Mouse (Mus musculus): ENCODE measurements around the gene Gdpd5. TPM values are rescaled to one million over a fixed set of nuclear protein-coding genes. Genes with fewer than 3 reads are reported as not detected.
A peak's percentile ranks its signal among the peaks of the same experiment; 100 is the strongest.

Gene Gdpd5
- polyA plus RNA-seq, 1 experiment from 2014 or later, result 17.1 TPM

- no peak overlapping the region for H3K27ac ChIP-seq (ENCODE audit: low read length)
- WGBS, result 64% methylated on average over 6 of the region's 6 CpGs
- ATAC-seq, result no peak
- peaks cover 9% of the 10 kb centered on the region for H3K4me1 ChIP-seq (ENCODE audit: control insufficient read depth, insufficient read depth, low read length)
- no peak overlapping the region for H3K4me2 ChIP-seq (ENCODE audit: low read depth, low read length)
- no peak overlapping the region for H3K9ac ChIP-seq (ENCODE audit: low read depth, low read length)
- H3K4me3 ChIP-seq (ENCODE audit: low read length), result no peak overlapping the region
- H3K36me3 ChIP-seq (ENCODE audit: control insufficient read depth, insufficient read depth, low read length), result no peaks in the 10 kb centered on the region
- H3K9me3 ChIP-seq (ENCODE audit: control insufficient read depth, low read length), result no peaks in the 10 kb centered on the region
- no peaks in the 10 kb centered on the region for H3K27me3 ChIP-seq (replicated peaks; ENCODE audit: control insufficient read depth, insufficient read depth, low read length)
Measured at GRCm38 (mm10) chr7:99444012-99444411, 62.8 kb downstream of the Gdpd5 start.

GRCm38 (mm10) chr7:99445833-99446232 is 64.6 kb downstream of the Gdpd5 start:
- Histone ChIP-seq H3K36me3 (ENCODE audit: control insufficient read depth, insufficient read depth, low read length) (no peaks in the 10 kb centered on the region), H3K27me3 (replicated peaks; ENCODE audit: control insufficient read depth, insufficient read depth, low read length) (no peaks in the 10 kb centered on the region), H3K4me2 (ENCODE audit: low read depth, low read length) (no peak overlapping the region), H3K4me1 (ENCODE audit: control insufficient read depth, insufficient read depth, low read length) (peaks cover 9% of the 10 kb centered on the region), H3K9me3 (ENCODE audit: control insufficient read depth, low read length) (no peaks in the 10 kb centered on the region), H3K4me3 (ENCODE audit: low read length) (no peak overlapping the region), H3K27ac (ENCODE audit: low read length) (no peak overlapping the region), H3K9ac (ENCODE audit: low read depth, low read length) (no peak overlapping the region)
- WGBS, result 79% methylated on average over 2 of the region's 2 CpGs
- no peak for ATAC-seq

GRCm38 (mm10) chr7:99447323-99447722 is 66.1 kb downstream of the Gdpd5 start:
- Histone ChIP-seq H3K4me1 (ENCODE audit: control insufficient read depth, insufficient read depth, low read length) (no peaks in the 10 kb centered on the region), H3K9ac (ENCODE audit: low read depth, low read length) (no peak overlapping the region), H3K27me3 (replicated peaks; ENCODE audit: control insufficient read depth, insufficient read depth, low read length) (no peaks in the 10 kb centered on the region), H3K9me3 (ENCODE audit: control insufficient read depth, low read length) (no peaks in the 10 kb centered on the region), H3K27ac (ENCODE audit: low read length) (no peak overlapping the region), H3K4me2 (ENCODE audit: low read depth, low read length) (no peak overlapping the region), H3K4me3 (ENCODE audit: low read length) (no peak overlapping the region), H3K36me3 (ENCODE audit: control insufficient read depth, insufficient read depth, low read length) (no peaks in the 10 kb centered on the region)
- 79% methylated on average over 5 of the region's 5 CpGs for WGBS
- no peak for ATAC-seq

DNA sequence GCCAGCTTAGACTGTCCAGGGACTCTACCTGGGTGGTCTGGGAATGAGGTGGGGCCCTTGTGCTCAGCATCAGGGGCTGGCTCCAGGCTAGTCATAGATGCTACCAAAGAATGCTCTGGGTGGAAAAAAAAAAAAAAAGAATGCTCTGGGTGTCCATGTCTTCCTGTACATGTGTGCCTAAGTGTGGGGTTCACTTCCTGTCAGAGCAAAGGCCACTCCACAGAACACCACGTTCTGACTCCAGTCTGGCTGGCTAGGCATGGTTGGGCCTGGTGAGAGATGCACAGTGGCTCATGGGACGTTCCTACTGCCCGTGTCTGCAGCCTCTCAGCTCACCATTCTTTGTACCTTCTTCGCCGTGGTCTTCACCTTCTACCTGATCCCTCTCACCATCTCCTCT is 67.4 kb downstream of the Gdpd5 start:
- ATAC-seq, result no peak
- H3K9me3 ChIP-seq (ENCODE audit: control insufficient read depth, low read length), result no peaks in the 10 kb centered on the region
- WGBS, result 74% methylated on average over 5 of the region's 5 CpGs

GRCm38 (mm10) chr7:99449063-99449462 is 67.8 kb downstream of the Gdpd5 start:
- Histone ChIP-seq H3K4me3 (ENCODE audit: low read length) (no peak overlapping the region), H3K4me1 (ENCODE audit: control insufficient read depth, insufficient read depth, low read length) (no peaks in the 10 kb centered on the region), H3K36me3 (ENCODE audit: control insufficient read depth, insufficient read depth, low read length) (no peaks in the 10 kb centered on the region), H3K9me3 (ENCODE audit: control insufficient read depth, low read length) (no peaks in the 10 kb centered on the region), H3K9ac (ENCODE audit: low read depth, low read length) (no peak overlapping the region), H3K27me3 (replicated peaks; ENCODE audit: control insufficient read depth, insufficient read depth, low read length) (no peaks in the 10 kb centered on the region), H3K27ac (ENCODE audit: low read length) (no peak overlapping the region), H3K4me2 (ENCODE audit: low read depth, low read length) (no peak overlapping the region)
- ATAC-seq, result no peak
- WGBS, result 61% methylated on average over 8 of the region's 8 CpGs

More for the DNA sequence above, 67.4 kb downstream of the Gdpd5 start:
- no peak overlapping the region for H3K27ac ChIP-seq (ENCODE audit: low read length)
- no peaks in the 10 kb centered on the region for H3K27me3 ChIP-seq (replicated peaks; ENCODE audit: control insufficient read depth, insufficient read depth, low read length)
- no peak overlapping the region for H3K9ac ChIP-seq (ENCODE audit: low read depth, low read length)
- no peaks in the 10 kb centered on the region for H3K4me1 ChIP-seq (ENCODE audit: control insufficient read depth, insufficient read depth, low read length)
- no peaks in the 10 kb centered on the region for H3K36me3 ChIP-seq (ENCODE audit: control insufficient read depth, insufficient read depth, low read length)
- no peak overlapping the region for H3K4me2 ChIP-seq (ENCODE audit: low read depth, low read length)
- H3K4me3 ChIP-seq (ENCODE audit: low read length), result no peak overlapping the region

DNA sequence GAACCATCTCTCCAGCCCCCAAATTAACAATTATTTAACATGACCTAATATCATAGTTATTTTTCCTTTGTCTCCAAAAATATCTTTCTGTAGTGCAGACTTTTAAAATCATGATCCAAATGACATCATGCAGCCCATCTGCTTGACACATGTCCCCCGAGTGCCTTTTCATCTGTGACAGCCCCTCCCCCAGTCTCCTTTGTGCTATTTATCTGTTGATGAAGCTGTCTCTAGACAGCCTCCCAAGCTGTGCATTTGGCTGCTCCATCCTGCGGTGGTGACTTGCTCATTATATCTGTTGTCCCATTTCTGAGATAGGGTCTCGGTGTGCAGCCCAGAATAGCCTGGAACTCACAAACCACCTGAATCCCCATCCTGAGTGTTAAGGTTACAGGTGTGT is 68.5 kb downstream of the Gdpd5 start:
- Histone ChIP-seq H3K4me2 (ENCODE audit: low read depth, low read length) (no peak overlapping the region), H3K4me1 (ENCODE audit: control insufficient read depth, insufficient read depth, low read length) (no peaks in the 10 kb centered on the region), H3K36me3 (ENCODE audit: control insufficient read depth, insufficient read depth, low read length) (no peaks in the 10 kb centered on the region), H3K9ac (ENCODE audit: low read depth, low read length) (no peak overlapping the region), H3K27me3 (replicated peaks; ENCODE audit: control insufficient read depth, insufficient read depth, low read length) (no peaks in the 10 kb centered on the region), H3K9me3 (ENCODE audit: control insufficient read depth, low read length) (no peaks in the 10 kb centered on the region), H3K27ac (ENCODE audit: low read length) (no peak overlapping the region), H3K4me3 (ENCODE audit: low read length) (no peak overlapping the region)
- 71% methylated on average over 3 of the region's 3 CpGs for WGBS
- no peak for ATAC-seq

- peak; percentile 58 for ATAC-seq
- Histone ChIP-seq H3K9me3 (ENCODE audit: control insufficient read depth, low read length) (no peaks in the 10 kb centered on the region), H3K27ac (ENCODE audit: low read length) (no peak overlapping the region), H3K4me3 (ENCODE audit: low read length) (no peak overlapping the region), H3K36me3 (ENCODE audit: control insufficient read depth, insufficient read depth, low read length) (no peaks in the 10 kb centered on the region), H3K9ac (ENCODE audit: low read depth, low read length) (no peak overlapping the region), H3K4me2 (ENCODE audit: low read depth, low read length) (no peak overlapping the region), H3K4me1 (ENCODE audit: control insufficient read depth, insufficient read depth, low read length) (no peaks in the 10 kb centered on the region), H3K27me3 (replicated peaks; ENCODE audit: control insufficient read depth, insufficient read depth, low read length) (no peaks in the 10 kb centered on the region)
- 1% methylated on average over 3 of the region's 3 CpGs for WGBS
Measured at GRCm38 (mm10) chr7:99450703-99451102, 69.5 kb downstream of the Gdpd5 start.

DNA sequence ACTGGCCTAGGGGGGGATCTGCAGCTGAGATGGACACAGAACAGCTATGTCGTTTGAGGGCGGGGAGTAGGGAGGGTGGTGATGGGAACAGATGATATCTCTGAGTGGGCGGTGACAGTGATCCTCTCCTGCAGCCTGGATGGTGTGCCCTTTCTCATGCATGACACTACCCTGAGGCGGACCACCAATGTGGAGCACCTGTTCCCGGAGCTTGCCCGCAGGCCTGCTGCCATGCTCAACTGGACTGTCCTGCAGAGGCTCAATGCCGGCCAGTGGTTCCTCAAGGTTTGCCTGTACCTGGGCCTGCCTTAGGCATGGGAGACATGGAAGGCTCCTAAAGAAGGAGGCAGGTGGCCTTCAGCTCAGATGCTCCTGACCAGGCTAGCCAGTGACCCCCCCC is 71.6 kb downstream of the Gdpd5 start:
- no peaks in the 10 kb centered on the region for H3K36me3 ChIP-seq (ENCODE audit: control insufficient read depth, insufficient read depth, low read length)
- 87% methylated on average over 7 of the region's 7 CpGs for WGBS
- H3K9me3 ChIP-seq (ENCODE audit: control insufficient read depth, low read length), result no peaks in the 10 kb centered on the region
- no peak for ATAC-seq
- H3K9ac ChIP-seq (ENCODE audit: low read depth, low read length), result no peak overlapping the region
- H3K27ac ChIP-seq (ENCODE audit: low read length), result no peak overlapping the region
- H3K4me3 ChIP-seq (ENCODE audit: low read length), result no peak overlapping the region
- H3K4me1 ChIP-seq (ENCODE audit: control insufficient read depth, insufficient read depth, low read length), result no peaks in the 10 kb centered on the region; the same call in 1 of the 2 replicates
- no peaks in the 10 kb centered on the region for H3K27me3 ChIP-seq (replicated peaks; ENCODE audit: control insufficient read depth, insufficient read depth, low read length)
- no peak overlapping the region for H3K4me2 ChIP-seq (ENCODE audit: low read depth, low read length)

DNA sequence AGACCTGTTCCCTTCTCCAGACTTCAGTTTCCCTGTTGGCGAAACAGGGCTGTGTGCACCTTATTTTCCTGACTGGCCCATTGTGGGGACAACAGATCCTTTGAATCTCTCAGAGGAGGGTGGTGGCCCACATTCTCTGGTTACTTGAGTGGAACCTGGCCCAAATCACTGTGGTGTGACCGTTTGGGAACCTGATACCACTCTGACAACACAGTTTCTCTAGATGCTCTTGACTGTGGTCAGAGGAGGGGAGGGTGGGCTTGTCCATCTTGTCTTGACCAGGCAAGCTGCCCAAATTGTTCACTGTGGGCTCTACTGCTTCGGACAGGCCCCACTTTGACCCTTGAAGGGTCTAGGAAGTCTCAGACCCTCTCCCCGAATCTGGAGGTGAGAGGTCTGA is 72.8 kb downstream of the Gdpd5 start:
- no peaks in the 10 kb centered on the region; the same call in 1 of the 2 replicates for H3K4me1 ChIP-seq (ENCODE audit: control insufficient read depth, insufficient read depth, low read length)
- no peak overlapping the region for H3K4me2 ChIP-seq (ENCODE audit: low read depth, low read length)
- H3K9me3 ChIP-seq (ENCODE audit: control insufficient read depth, low read length), result no peaks in the 10 kb centered on the region
- no peaks in the 10 kb centered on the region for H3K36me3 ChIP-seq (ENCODE audit: control insufficient read depth, insufficient read depth, low read length)
- no peak for ATAC-seq
- no peak overlapping the region for H3K4me3 ChIP-seq (ENCODE audit: low read length)
- no peak overlapping the region for H3K27ac ChIP-seq (ENCODE audit: low read length)
- no peaks in the 10 kb centered on the region for H3K27me3 ChIP-seq (replicated peaks; ENCODE audit: control insufficient read depth, insufficient read depth, low read length)
- no peak overlapping the region for H3K9ac ChIP-seq (ENCODE audit: low read depth, low read length)
- 84% methylated on average over 4 of the region's 4 CpGs for WGBS

DNA sequence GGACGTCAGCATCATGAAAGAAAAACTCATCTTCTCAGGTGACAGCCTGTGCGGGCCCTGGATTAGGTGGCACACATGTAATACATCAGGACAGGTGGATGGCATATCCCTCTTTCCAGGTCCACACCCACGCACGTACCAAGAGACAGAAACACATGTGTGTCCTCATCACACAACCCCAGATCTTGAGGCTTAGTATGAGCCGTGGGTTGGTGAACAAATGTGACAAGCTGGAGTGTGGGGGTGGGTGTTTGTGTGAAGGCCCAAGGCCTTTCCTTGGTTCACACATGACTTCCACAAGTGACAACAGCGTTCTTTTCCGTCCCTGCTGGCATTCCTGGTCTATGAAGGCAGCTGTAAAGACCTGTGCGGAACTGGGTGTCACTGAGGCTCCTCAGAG is 77.6 kb downstream of the Gdpd5 start:
- 87% methylated on average over 8 of the region's 8 CpGs for WGBS
- Histone ChIP-seq H3K4me2 (ENCODE audit: low read depth, low read length) (no peak overlapping the region), H3K9ac (ENCODE audit: low read depth, low read length) (no peak overlapping the region), H3K27ac (ENCODE audit: low read length) (no peak overlapping the region), H3K4me3 (ENCODE audit: low read length) (no peak overlapping the region), H3K36me3 (ENCODE audit: control insufficient read depth, insufficient read depth, low read length) (no peaks in the 10 kb centered on the region; the same call in 1 of the 2 replicates), H3K9me3 (ENCODE audit: control insufficient read depth, low read length) (peaks cover 3% of the 10 kb centered on the region; the same call in 1 of the 2 replicates), H3K27me3 (replicated peaks; ENCODE audit: control insufficient read depth, insufficient read depth, low read length) (no peaks in the 10 kb centered on the region), H3K4me1 (ENCODE audit: control insufficient read depth, insufficient read depth, low read length) (no peaks in the 10 kb centered on the region; the same call in 1 of the 2 replicates)
- no peak for ATAC-seq
